Mouse (Mus musculus) embryonic fibroblast, embryonic 13.5 days (primary cell): ENCODE measurements at regions not wholly inside any gene's neighbourhood (a gene's known extent, or its start where the extent isn't known, plus 50 kb on each side); places are given as distances from the start of the nearest gene placed in this dataset.

Experiments
- CTCF ChIP-seq: IDR thresholded peaks from 2 replicates; pipeline ENCODE4 v1.5.1; 2011; ENCODE audit warnings: mild to moderate bottlenecking, control low read depth, low read length, moderate library complexity, borderline replicate concordance; ENCODE audit not compliant: insufficient read depth
- POLR2A ChIP-seq: IDR thresholded peaks from 2 replicates; pipeline ENCODE4 v1.6.1; 2011; ENCODE audit warnings: low read depth, mild to moderate bottlenecking, control low read depth, low read length, moderate library complexity

DNA sequence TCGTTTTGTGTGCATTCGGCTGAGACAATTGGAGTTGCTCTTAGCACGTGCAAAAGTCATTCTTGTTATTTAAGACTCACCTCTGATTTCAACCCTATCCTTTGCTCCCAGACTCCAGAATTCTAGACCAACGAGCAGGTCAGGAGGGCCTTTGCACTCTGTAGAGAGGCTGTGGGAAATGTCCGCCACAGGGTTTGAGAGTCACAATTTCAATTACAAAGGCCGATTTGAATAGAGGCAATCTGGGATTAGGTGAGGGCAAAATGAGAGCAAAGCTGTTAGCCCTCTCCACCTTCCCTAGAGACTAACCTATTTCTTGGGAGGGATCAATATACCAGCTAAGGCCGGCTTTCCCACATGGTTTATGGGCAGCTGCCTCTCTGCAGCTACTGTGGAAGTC, 370.9 kb downstream of the Kif2b start:
- TF ChIP-seq CTCF (no peak), POLR2A (no peak)
